Mouse (Mus musculus) right cerebral cortex, adult 18-20 months (tissue): ENCODE measurements around the gene Samd14.

Experiments
- DNase-seq: peaks from one replicate; pipeline ENCODE4 v3.0.0; 2022; ENCODE audit warnings: mixed read lengths

Samd14 gene

GRCm38 (mm10) chr11:95075197-95076040, 65.7 kb downstream of the Samd14 start:
- DNase-seq, result no peak
